Mouse (Mus musculus) ES-CJ7 (cell line): ENCODE data around the gene Thbs2.
"Not testable (repeated sequence)": the region's sequence is repeated elsewhere in the genome, so short reads cannot be mapped to it uniquely, and the experiment has no call there.

Experiments used
- DNase-seq: peaks from one replicate; pipeline ENCODE4 v3.0.0; 2011; ENCODE audit warnings: low read depth, low spot score

Gene Thbs2

DNA sequence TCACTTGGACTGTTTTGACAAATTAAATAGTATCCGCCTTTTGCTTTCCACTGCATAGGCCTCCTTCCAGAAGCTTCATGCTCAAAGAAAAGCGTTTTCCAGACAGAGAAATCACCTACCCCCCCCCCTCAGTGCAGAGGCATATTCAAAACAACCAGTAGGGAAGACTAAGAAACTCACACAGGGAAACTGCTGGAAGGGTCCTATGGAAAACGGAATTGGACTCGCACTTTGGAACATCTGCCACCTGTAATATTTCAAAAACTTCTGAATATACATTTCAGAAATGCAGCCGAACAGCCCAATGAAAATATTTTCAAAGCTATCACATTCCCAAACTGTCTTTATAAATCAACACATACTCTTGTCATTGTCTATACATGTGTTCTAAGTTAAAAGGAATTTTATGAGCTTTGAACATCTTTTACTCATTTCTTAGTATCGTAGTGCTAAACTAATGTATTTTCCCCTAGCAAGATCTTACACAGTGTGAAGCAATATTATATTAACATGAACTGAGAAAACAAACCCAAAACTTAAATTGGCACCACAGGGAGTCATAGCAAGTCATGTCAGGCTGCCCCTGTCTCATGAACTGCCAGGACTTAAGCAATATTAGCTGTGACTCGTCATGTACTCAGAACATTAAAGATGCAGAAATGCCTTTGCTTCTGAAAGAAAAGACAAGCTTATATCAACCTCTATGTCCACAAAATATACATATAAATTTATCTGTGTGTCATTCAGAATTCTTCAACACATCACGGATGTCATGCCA lies 58.3 kb downstream of the Thbs2 start:
- DNase-seq = no peak

DNA sequence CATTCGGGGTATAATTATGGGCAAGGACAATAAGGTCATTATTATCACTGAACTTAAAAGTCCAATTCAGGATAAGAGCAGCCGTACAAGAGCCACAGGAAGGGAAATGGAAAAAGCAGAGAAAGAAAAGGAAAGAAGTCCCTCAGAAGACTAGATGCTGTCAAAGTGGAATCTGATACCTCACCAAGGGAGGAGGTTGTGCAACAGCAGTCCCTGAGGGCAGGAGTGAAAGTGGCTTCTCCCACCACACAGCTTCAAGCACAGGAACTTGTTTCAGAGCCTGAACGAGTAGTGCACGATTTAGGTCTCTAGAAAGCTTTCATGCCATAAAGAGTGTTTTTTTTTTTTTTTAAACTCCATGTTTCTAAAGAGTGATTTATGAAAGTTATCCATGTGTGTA lies 65.1 kb downstream of the Thbs2 start:
- no peak for DNase-seq

DNA sequence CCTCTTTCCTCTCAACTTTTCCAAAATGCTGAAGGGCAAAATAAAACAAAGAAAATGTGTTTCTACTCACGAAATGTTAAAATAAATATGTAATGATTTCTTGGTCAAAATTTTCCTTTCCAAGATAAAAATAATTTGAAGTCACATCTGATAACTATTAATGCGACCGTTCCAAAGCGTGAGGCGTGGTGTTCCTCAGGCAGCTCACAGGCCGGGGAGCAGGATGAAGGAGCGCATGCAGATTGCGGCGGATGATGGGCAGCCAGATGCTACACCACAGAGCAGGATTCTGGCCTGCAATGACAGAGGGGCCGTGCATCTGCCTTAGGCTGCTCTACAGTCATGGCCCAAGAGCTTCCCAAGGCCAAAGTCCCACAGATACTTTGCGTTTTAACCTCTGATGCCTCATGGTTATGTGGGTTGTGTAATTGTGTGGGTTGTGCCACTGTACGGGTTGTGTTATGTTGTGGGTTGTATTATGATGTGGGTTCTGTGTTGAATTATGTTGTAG lies 66.2 kb downstream of the Thbs2 start:
- no peak for DNase-seq

DNA sequence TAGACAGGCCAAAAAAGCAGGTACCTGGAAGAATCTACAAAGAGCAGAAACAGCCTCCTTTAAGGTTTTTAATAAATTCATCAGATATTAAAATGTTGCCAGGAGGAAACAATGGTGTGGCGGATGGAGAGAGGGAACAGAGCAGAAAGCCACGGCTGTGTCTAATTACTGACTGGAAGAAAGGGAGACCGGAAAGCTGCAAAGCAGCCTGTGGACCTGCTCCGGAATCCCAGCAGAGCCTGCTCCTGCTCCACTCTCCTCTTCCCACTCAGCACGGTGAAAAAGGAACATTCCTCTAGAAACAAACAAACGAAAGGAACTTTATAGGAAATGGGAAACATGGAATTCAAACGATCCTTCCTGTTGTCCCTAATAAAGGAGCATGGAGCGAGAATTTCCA lies 69.6 kb downstream of the Thbs2 start:
- no peak for DNase-seq

DNA sequence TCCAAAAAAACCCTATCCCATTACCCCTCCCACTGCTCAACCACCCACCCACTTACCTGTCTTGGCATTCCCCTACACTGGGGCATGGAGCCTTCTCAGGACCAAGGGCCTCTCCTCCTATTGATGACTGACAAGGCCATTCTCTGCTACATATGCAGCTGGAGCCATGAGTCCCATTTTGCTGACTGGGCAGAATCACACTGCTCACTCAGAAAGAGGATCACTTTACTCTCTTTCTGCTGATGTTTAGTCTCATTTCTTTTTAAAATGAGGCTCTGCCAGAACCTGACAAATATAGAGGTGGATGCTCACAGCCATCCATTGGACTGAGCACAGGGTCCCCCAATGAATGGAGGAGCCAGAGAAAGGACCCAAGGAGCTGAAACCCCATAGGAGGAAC lies 73.0 kb downstream of the Thbs2 start:
- not testable (repeated sequence) for DNase-seq

DNA sequence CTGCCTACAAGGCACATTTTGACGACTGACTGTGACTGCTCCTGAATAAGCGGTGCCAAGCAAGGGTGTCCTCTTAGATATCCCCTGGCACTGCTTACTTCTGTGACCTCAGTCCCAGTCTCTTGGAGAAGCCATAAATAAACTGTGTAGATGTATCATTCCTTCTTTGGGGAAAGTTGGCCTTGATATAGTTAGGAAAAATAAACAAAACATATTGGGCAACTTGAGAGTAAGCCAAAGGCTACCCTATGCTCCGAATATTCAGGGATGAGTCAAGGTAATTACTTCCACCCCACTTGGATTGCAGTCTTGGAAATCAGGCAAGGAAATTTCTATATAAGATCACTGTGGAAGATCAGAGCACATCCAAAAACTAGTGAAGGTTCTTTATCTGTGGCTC lies 74.0 kb downstream of the Thbs2 start:
- no peak for DNase-seq

DNA sequence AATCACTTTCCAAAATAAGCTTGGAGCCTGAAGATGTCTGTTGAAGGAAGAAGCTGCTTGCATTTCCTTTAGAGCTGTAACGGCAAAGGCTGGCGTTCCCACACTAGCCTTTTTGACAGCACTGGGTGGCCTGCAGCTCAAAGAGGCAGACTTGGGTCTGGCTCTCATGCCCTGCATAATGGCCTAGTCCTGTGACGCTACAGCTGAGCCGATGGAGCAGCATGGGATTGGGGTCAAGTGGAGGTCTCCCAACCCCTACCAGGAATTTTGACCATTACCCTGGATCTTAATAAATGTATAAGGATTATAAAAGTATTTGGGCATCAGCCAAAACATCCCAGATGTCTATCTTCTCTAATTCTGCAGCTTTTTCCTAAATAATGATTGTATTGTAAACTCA lies 75.0 kb downstream of the Thbs2 start:
- no peak for DNase-seq
